Mouse (Mus musculus): Measurements from ENCODE around the gene Gsc. TPM values are rescaled to one million over a fixed set of nuclear protein-coding genes. Genes with fewer than 3 reads are reported as not detected.
"Not testable (repeated sequence)": the region's sequence is repeated elsewhere in the genome, so short reads cannot be mapped to it uniquely, and the experiment has no call there.

Gene Gsc
- total and polyA plus RNA-seq, 2 experiments from 2014 or later, result not detected

GRCm38 (mm10) chr12:104453002-104453401, 20.1 kb downstream of the Gsc start:
- H3K4me2 ChIP-seq (ENCODE audit: low read depth, low read length), result no peak overlapping the region
- WGBS, result 57% methylated on average over 1 of the region's 1 CpGs
- no peak for TF ChIP-seq CTCF (IDR thresholded peaks at IDR 0.05; ENCODE audit: low read depth)
- TF ChIP-seq EP300 (IDR thresholded peaks at IDR 0.05; ENCODE audit: low read depth), result no peak
- H3K27ac ChIP-seq (ENCODE audit: low read depth), result no peak overlapping the region
- ATAC-seq (ENCODE audit: insufficient read depth, low read depth) (no peak), DNase-seq (ENCODE audit: low spot score) (no peak)
- H3K9me3 ChIP-seq (replicated peaks; ENCODE audit: control insufficient read depth, low read length), result no peaks in the 10 kb centered on the region
- H3K4me3 ChIP-seq (ENCODE audit: low read depth, low read length), result no peak overlapping the region
- H3K4me1 ChIP-seq (ENCODE audit: control insufficient read depth, insufficient read depth), result no peaks in the 10 kb centered on the region
- 0 out of 2 replicates have a peak, but pooled peaks cover 8% of the 10 kb centered on the region for H3K27me3 ChIP-seq (ENCODE audit: control insufficient read depth, insufficient read depth, low read length)
- no peaks in the 10 kb centered on the region for H3K36me3 ChIP-seq (replicated peaks; ENCODE audit: control insufficient read depth, insufficient read depth, low read length)
- no peak overlapping the region for H3K9ac ChIP-seq (replicated peaks; ENCODE audit: low read depth, low read length)

- H3K9me3 ChIP-seq (replicated peaks; ENCODE audit: control insufficient read depth, low read length), result no peaks in the 10 kb centered on the region
These were observed 22.9 kb downstream of the Gsc start for GRCm38 (mm10) chr12:104450257-104450656.

GRCm38 (mm10) chr12:104448099-104448498, 25.0 kb downstream of the Gsc start:
- H3K9ac ChIP-seq (replicated peaks; ENCODE audit: low read depth, low read length), result no peak overlapping the region
- no peak for DNase-seq (ENCODE audit: low spot score)
- TF ChIP-seq CTCF (IDR thresholded peaks at IDR 0.05; ENCODE audit: low read depth) (peak; percentile 51), EP300 (IDR thresholded peaks at IDR 0.05; ENCODE audit: low read depth) (no peak)
- 35% methylated on average over 13 of the region's 13 CpGs for WGBS
- no peaks in the 10 kb centered on the region for H3K4me1 ChIP-seq (ENCODE audit: control insufficient read depth, insufficient read depth)
- no peak overlapping the region for H3K4me3 ChIP-seq (ENCODE audit: low read depth, low read length)
- H3K9me3 ChIP-seq (replicated peaks; ENCODE audit: control insufficient read depth, low read length), result no peaks in the 10 kb centered on the region
- H3K4me2 ChIP-seq (ENCODE audit: low read depth, low read length), result no peak overlapping the region
- no peaks in the 10 kb centered on the region for H3K36me3 ChIP-seq (replicated peaks; ENCODE audit: control insufficient read depth, insufficient read depth, low read length)
- ATAC-seq (ENCODE audit: insufficient read depth, low read depth), result no peak
- H3K27ac ChIP-seq (ENCODE audit: low read depth), result no peak overlapping the region
- H3K27me3 ChIP-seq (ENCODE audit: control insufficient read depth, insufficient read depth, low read length), result 0 out of 2 replicates have a peak, but pooled peaks cover 8% of the 10 kb centered on the region

More at GRCm38 (mm10) chr12:104450257-104450656, 22.9 kb downstream of the Gsc start:
- Histone ChIP-seq H3K4me3 (ENCODE audit: low read depth, low read length) (no peak overlapping the region), H3K4me1 (ENCODE audit: control insufficient read depth, insufficient read depth) (no peaks in the 10 kb centered on the region), H3K27me3 (ENCODE audit: control insufficient read depth, insufficient read depth, low read length) (0 out of 2 replicates have a peak, but pooled peaks cover 8% of the 10 kb centered on the region), H3K4me2 (ENCODE audit: low read depth, low read length) (no peak overlapping the region), H3K27ac (ENCODE audit: low read depth) (no peak overlapping the region), H3K9ac (replicated peaks; ENCODE audit: low read depth, low read length) (no peak overlapping the region), H3K36me3 (replicated peaks; ENCODE audit: control insufficient read depth, insufficient read depth, low read length) (no peaks in the 10 kb centered on the region)
- WGBS, result 58% methylated on average over 10 of the region's 10 CpGs
- no peak for DNase-seq (ENCODE audit: low spot score)
- no peak for ATAC-seq (ENCODE audit: insufficient read depth, low read depth)
- TF ChIP-seq CTCF (IDR thresholded peaks at IDR 0.05; ENCODE audit: low read depth) (no peak), EP300 (IDR thresholded peaks at IDR 0.05; ENCODE audit: low read depth) (no peak)

- not testable (repeated sequence) for H3K4me3 ChIP-seq (ENCODE audit: low read depth, low read length); ATAC-seq (ENCODE audit: insufficient read depth, low read depth); H3K9me3 ChIP-seq (replicated peaks; ENCODE audit: control insufficient read depth, low read length); H3K27me3 ChIP-seq (ENCODE audit: control insufficient read depth, insufficient read depth, low read length); DNase-seq (ENCODE audit: low spot score); H3K4me1 ChIP-seq (ENCODE audit: control insufficient read depth, insufficient read depth); H3K9ac ChIP-seq (replicated peaks; ENCODE audit: low read depth, low read length); H3K27ac ChIP-seq (ENCODE audit: low read depth); H3K36me3 ChIP-seq (replicated peaks; ENCODE audit: control insufficient read depth, insufficient read depth, low read length); H3K4me2 ChIP-seq (ENCODE audit: low read depth, low read length)
- 75% methylated on average over 23 of the region's 25 CpGs for WGBS
These were observed 26.1 kb downstream of the Gsc start for GRCm38 (mm10) chr12:104447056-104447455.

GRCm38 (mm10) chr12:104443716-104444115, 29.4 kb downstream of the Gsc start:
- H3K36me3 ChIP-seq (replicated peaks; ENCODE audit: control insufficient read depth, insufficient read depth, low read length), result no peaks in the 10 kb centered on the region
- no peaks in the 10 kb centered on the region for H3K9me3 ChIP-seq (replicated peaks; ENCODE audit: control insufficient read depth, low read length)
- no peak overlapping the region for H3K4me3 ChIP-seq (ENCODE audit: low read depth, low read length)
- no peak overlapping the region for H3K27ac ChIP-seq (ENCODE audit: low read depth)
- peak; percentile 43; the same call in 1 of the 2 replicates for ATAC-seq (ENCODE audit: insufficient read depth, low read depth)
- no peak overlapping the region for H3K4me2 ChIP-seq (ENCODE audit: low read depth, low read length)
- WGBS, result 59% methylated on average over 11 of the region's 11 CpGs
- TF ChIP-seq EP300 (IDR thresholded peaks at IDR 0.05; ENCODE audit: low read depth) (no peak), CTCF (IDR thresholded peaks at IDR 0.05; ENCODE audit: low read depth) (no peak)
- H3K9ac ChIP-seq (replicated peaks; ENCODE audit: low read depth, low read length), result no peak overlapping the region
- H3K4me1 ChIP-seq (ENCODE audit: control insufficient read depth, insufficient read depth), result no peaks in the 10 kb centered on the region
- no peak for DNase-seq (ENCODE audit: low spot score)
- peaks cover 13% of the 10 kb centered on the region; the same call in 1 of the 2 replicates for H3K27me3 ChIP-seq (ENCODE audit: control insufficient read depth, insufficient read depth, low read length)

- TF ChIP-seq CTCF (IDR thresholded peaks at IDR 0.05; ENCODE audit: low read depth), result peak; percentile 95
- TF ChIP-seq EP300 (IDR thresholded peaks at IDR 0.05; ENCODE audit: low read depth), result no peak
- no peak overlapping the region for H3K4me3 ChIP-seq (ENCODE audit: low read depth, low read length)
- no peaks in the 10 kb centered on the region for H3K36me3 ChIP-seq (replicated peaks; ENCODE audit: control insufficient read depth, insufficient read depth, low read length)
- no peak overlapping the region for H3K4me2 ChIP-seq (ENCODE audit: low read depth, low read length)
- DNase-seq (ENCODE audit: low spot score) (peak; percentile 57), ATAC-seq (ENCODE audit: insufficient read depth, low read depth) (peak; percentile 51; the same call in 1 of the 2 replicates)
- no peak overlapping the region for H3K9ac ChIP-seq (replicated peaks; ENCODE audit: low read depth, low read length)
- H3K4me1 ChIP-seq (ENCODE audit: control insufficient read depth, insufficient read depth), result no peaks in the 10 kb centered on the region
- peaks cover 13% of the 10 kb centered on the region; the same call in 1 of the 2 replicates for H3K27me3 ChIP-seq (ENCODE audit: control insufficient read depth, insufficient read depth, low read length)
- H3K27ac ChIP-seq (ENCODE audit: low read depth), result no peak overlapping the region
- no peaks in the 10 kb centered on the region for H3K9me3 ChIP-seq (replicated peaks; ENCODE audit: control insufficient read depth, low read length)
- WGBS, result 12% methylated on average over 22 of the region's 22 CpGs
These were observed 32.9 kb downstream of the Gsc start for GRCm38 (mm10) chr12:104440087-104440760.
